7 mouse cellular contexts compared by ENCODE assay signal in the genomic region with DNA sequence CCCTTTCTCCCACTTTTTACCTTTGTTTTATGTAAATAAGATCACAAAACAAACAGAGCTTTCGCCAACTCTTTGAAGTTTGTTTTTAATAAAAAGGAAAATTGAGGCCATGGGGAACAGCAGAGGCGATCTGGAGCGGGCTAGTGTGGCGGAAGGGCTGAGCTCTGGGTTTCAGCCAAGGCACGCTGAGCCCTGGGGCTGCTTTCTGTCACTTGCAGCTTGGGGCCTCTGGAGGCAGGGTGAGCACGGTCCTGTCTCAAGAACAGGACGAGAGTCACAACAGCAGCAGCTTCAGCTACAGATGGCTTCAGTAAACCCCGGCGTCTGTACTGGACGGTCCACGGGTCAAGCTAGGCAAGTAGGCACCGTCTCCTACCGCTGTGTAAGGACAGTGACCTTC.
DNase-seq lines count a peak whose midpoint lies in the region; ATAC-seq lines count a peak whose summit lies in the region.

No protein-coding gene starts in this region.

- ATAC-seq in embryonic facial prominence, embryonic 13.5 days (ENCODE audit: insufficient number of reproducible peaks, insufficient read depth, low FRiP score, low TSS enrichment, low read depth): no peak
- peak; percentile 62; the same call in 1 of the 2 replicates for ATAC-seq in midbrain, embryonic 14.5 days (ENCODE audit: low FRiP score, low TSS enrichment)

- DNase-seq in A20 (ENCODE audit: low read depth, low spot score): peak; percentile 5
- peak; percentile 5 for DNase-seq in adrenal gland, adult 8-10 months
- DNase-seq in heart, postnatal 14 days: peak; percentile 63 to 70
- DNase-seq in kidney, postnatal 4 days: peak; percentile 74 to 81
- DNase-seq in midbrain, embryonic 14.5 days: peak; percentile 77
- DNase-seq in urinary bladder, adult 2 months (ENCODE audit: low spot score): no peak

- peaks cover 11% of the 10 kb centered on the region for H3K4me1 ChIP-seq in embryonic facial prominence, embryonic 13.5 days
- H3K4me1 ChIP-seq in midbrain, embryonic 14.5 days (ENCODE audit: control insufficient read depth, insufficient read depth, low read length): peaks cover 10% of the 10 kb centered on the region; the same call in 1 of the 2 replicates

- WGBS in embryonic facial prominence, embryonic 13.5 days: 10% methylated on average over 13 of the region's 13 CpGs
- WGBS in midbrain, embryonic 14.5 days: 19% methylated on average over 13 of the region's 13 CpGs

- no peaks in the 10 kb centered on the region for H3K9me3 ChIP-seq in embryonic facial prominence, embryonic 13.5 days
- no peaks in the 10 kb centered on the region for H3K9me3 ChIP-seq in midbrain, embryonic 14.5 days (ENCODE audit: control insufficient read depth, low read length)

- intact Hi-C loops in heart, postnatal 14 days (cut with DNase I): no loop called here

- peaks cover 4% of the 10 kb centered on the region; the same call in 1 of the 2 replicates for H3K27me3 ChIP-seq in embryonic facial prominence, embryonic 13.5 days
- H3K27me3 ChIP-seq in midbrain, embryonic 14.5 days (ENCODE audit: control insufficient read depth, insufficient read depth, low read length): no peaks in the 10 kb centered on the region

- H3K9ac ChIP-seq in embryonic facial prominence, embryonic 13.5 days: no peak overlapping the region
- H3K9ac ChIP-seq in midbrain, embryonic 14.5 days (replicated peaks; ENCODE audit: low read length): no peak overlapping the region

- H3K4me2 ChIP-seq in embryonic facial prominence, embryonic 13.5 days: peak overlapping the region; percentile 31
- H3K4me2 ChIP-seq in midbrain, embryonic 14.5 days (ENCODE audit: low read length): no peak overlapping the region

- H3K4me3 ChIP-seq in embryonic facial prominence, embryonic 13.5 days: no peak overlapping the region
- no peak overlapping the region for H3K4me3 ChIP-seq in midbrain, embryonic 14.5 days (replicated peaks; ENCODE audit: low read depth, low read length)

- no peaks in the 10 kb centered on the region for H3K36me3 ChIP-seq in embryonic facial prominence, embryonic 13.5 days
- H3K36me3 ChIP-seq in midbrain, embryonic 14.5 days (ENCODE audit: control insufficient read depth, insufficient read depth, low read length): no peaks in the 10 kb centered on the region

- no peak overlapping the region for H3K27ac ChIP-seq in embryonic facial prominence, embryonic 13.5 days
- no peak overlapping the region for H3K27ac ChIP-seq in midbrain, embryonic 14.5 days (replicated peaks; ENCODE audit: low read depth, low read length)
